Comparison of ENCODE assay signal across 24 mouse cellular contexts in the genomic region with DNA sequence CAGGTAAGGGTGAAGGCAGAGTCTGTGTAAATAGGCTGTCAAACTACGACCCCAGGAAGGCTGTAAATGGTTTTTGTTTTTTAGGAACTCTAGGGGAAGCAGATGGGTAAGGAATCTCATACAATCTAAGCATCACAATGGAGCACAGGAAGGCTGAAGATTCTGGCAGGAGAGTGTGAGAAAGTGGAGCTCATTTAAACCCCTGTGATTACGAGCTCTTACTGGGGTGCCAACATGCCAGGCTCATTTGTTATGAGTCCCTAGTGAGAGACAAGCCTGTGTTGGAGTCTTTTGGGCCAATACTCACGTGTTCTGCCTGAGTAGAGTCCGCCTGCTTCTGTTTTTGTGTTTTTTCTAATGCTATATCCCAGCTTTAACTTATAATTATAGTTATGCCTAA.
DNase-seq lines count a peak whose midpoint lies in the region; ATAC-seq and TF ChIP-seq lines count a peak whose summit lies in the region.
"Had no signal": no experiment of that assay in that cellular context is flagged by ENCODE, and none has a peak within 500 bp of the region (broad histone marks: within the 10 kb centered on the region; RNA-seq: fewer than 3 reads in every experiment).

No protein-coding gene starts in this region.

- H3K4me2 ChIP-seq in forebrain, embryonic 15.5 days (replicated peaks) = no peak overlapping the region
- no peak overlapping the region for H3K4me2 ChIP-seq in forebrain, postnatal 0 days (ENCODE audit: low read depth)
- H3K4me2 ChIP-seq in hindbrain, postnatal 0 days (ENCODE audit: low read depth, low read length) = no peak overlapping the region
- H3K4me2 ChIP-seq: heart, embryonic 15.5 days; intestine, embryonic 15.5 days; lung, embryonic 14.5 days; neural tube, embryonic 12.5 days had no signal

- TF ChIP-seq CTCF in forebrain, postnatal 0 days (IDR thresholded peaks at IDR 0.05; ENCODE audit: low read depth) = no peak
- no peak for TF ChIP-seq CTCF in hindbrain, postnatal 0 days (IDR thresholded peaks at IDR 0.05; ENCODE audit: low read depth)

- DNase-seq in forebrain, embryonic 10.5 days (ENCODE audit: extremely low spot score, low spot score) = no peak
- DNase-seq in R1 (ENCODE audit: low read depth, low spot score) = peak; percentile 4
- no peak for DNase-seq in forebrain, postnatal 0 days
- DNase-seq in hindbrain, postnatal 0 days (ENCODE audit: low spot score) = no peak
- DNase-seq in gastrocnemius, postnatal 10 days = no peak
- no peak for DNase-seq in adrenal gland, postnatal 25 days
- DNase-seq: adrenal gland, postnatal 36 days; cerebellum, adult 11 months; cerebellum, adult 9-11 months; gastrocnemius, postnatal 25 days; heart, postnatal 36 days; kidney, adult 9 months; kidney, postnatal 4 days; thymus, adult 2 months had no signal

- H3K27ac ChIP-seq in forebrain, embryonic 15.5 days (replicated peaks) = peak overlapping the region; percentile 9; the same call in 1 of the 2 replicates
- no peak overlapping the region for H3K27ac ChIP-seq in forebrain, embryonic 10.5 days
- H3K27ac ChIP-seq in forebrain, postnatal 0 days (ENCODE audit: low read depth, low read length) = no peak overlapping the region
- H3K27ac ChIP-seq in hindbrain, postnatal 0 days = peak overlapping the region; percentile 36; the same call in 1 of the 2 replicates
- H3K27ac ChIP-seq: heart, embryonic 15.5 days; intestine, embryonic 15.5 days; liver, embryonic 14.5 days; neural tube, embryonic 12.5 days; stomach, postnatal 0 days had no signal

- WGBS in forebrain, embryonic 15.5 days = 45% methylated on average over 4 of the region's 4 CpGs
- WGBS in forebrain, embryonic 10.5 days = 75% methylated on average over 4 of the region's 4 CpGs
- 42% methylated on average over 4 of the region's 4 CpGs for WGBS in forebrain, postnatal 0 days
- 39% methylated on average over 4 of the region's 4 CpGs for WGBS in hindbrain, postnatal 0 days

- H3K36me3 ChIP-seq in forebrain, embryonic 15.5 days = no peaks in the 10 kb centered on the region
- H3K36me3 ChIP-seq in forebrain, embryonic 10.5 days (replicated peaks) = no peaks in the 10 kb centered on the region
- no peaks in the 10 kb centered on the region for H3K36me3 ChIP-seq in forebrain, postnatal 0 days (ENCODE audit: insufficient read depth)
- no peaks in the 10 kb centered on the region for H3K36me3 ChIP-seq in hindbrain, postnatal 0 days (ENCODE audit: insufficient read depth, low read length)
- H3K36me3 ChIP-seq: heart, embryonic 15.5 days; intestine, embryonic 15.5 days; neural tube, embryonic 12.5 days had no signal

- H3K4me3 ChIP-seq in forebrain, embryonic 15.5 days = no peak overlapping the region
- no peak overlapping the region for H3K4me3 ChIP-seq in forebrain, embryonic 10.5 days
- no peak overlapping the region for H3K4me3 ChIP-seq in forebrain, postnatal 0 days (ENCODE audit: low read depth, low read length)
- no peak overlapping the region for H3K4me3 ChIP-seq in hindbrain, postnatal 0 days (ENCODE audit: low read length)
- H3K4me3 ChIP-seq: heart, embryonic 15.5 days; intestine, embryonic 15.5 days; megakaryocyte, embryonic 14.5 days; neural tube, embryonic 12.5 days had no signal

- H3K9ac ChIP-seq in forebrain, embryonic 15.5 days (replicated peaks) = no peak overlapping the region
- no peak overlapping the region for H3K9ac ChIP-seq in forebrain, postnatal 0 days
- no peak overlapping the region for H3K9ac ChIP-seq in hindbrain, postnatal 0 days (replicated peaks; ENCODE audit: low read length)
- H3K9ac ChIP-seq: heart, embryonic 15.5 days; intestine, embryonic 15.5 days; liver, embryonic 14.5 days; lung, embryonic 14.5 days; neural tube, embryonic 12.5 days had no signal

- H3K27me3 ChIP-seq in forebrain, embryonic 15.5 days = no peaks in the 10 kb centered on the region
- no peaks in the 10 kb centered on the region for H3K27me3 ChIP-seq in forebrain, embryonic 10.5 days (ENCODE audit: poor library complexity, severe bottlenecking)
- H3K27me3 ChIP-seq in forebrain, postnatal 0 days (ENCODE audit: insufficient read depth, low read length) = no peaks in the 10 kb centered on the region
- no peaks in the 10 kb centered on the region for H3K27me3 ChIP-seq in hindbrain, postnatal 0 days (ENCODE audit: insufficient read depth, low read length)
- H3K27me3 ChIP-seq: heart, embryonic 15.5 days; intestine, embryonic 15.5 days; megakaryocyte, embryonic 14.5 days; neural tube, embryonic 12.5 days had no signal

- no peaks in the 10 kb centered on the region for H3K9me3 ChIP-seq in forebrain, embryonic 15.5 days
- H3K9me3 ChIP-seq in forebrain, embryonic 10.5 days = no peaks in the 10 kb centered on the region
- no peaks in the 10 kb centered on the region for H3K9me3 ChIP-seq in forebrain, postnatal 0 days (ENCODE audit: low read length)
- H3K9me3 ChIP-seq in hindbrain, postnatal 0 days (ENCODE audit: low read length) = no peaks in the 10 kb centered on the region
- H3K9me3 ChIP-seq: heart, embryonic 15.5 days; intestine, embryonic 15.5 days; neural tube, embryonic 12.5 days had no signal

- peak; percentile 17; the same call in 1 of the 2 replicates for ATAC-seq in forebrain, embryonic 15.5 days (replicated peaks)
- peak; percentile 32 for ATAC-seq in forebrain, postnatal 0 days
- no peak for ATAC-seq in hindbrain, postnatal 0 days
- no peak for ATAC-seq in megakaryocyte progenitor cell, adult 5-6 weeks (replicated peaks; ENCODE audit: poor library complexity)
- ATAC-seq: CD4-positive, CD25-positive, alpha-beta regulatory T cell, adult 4 months; intestine, embryonic 15.5 days had no signal

- peaks cover 12% of the 10 kb centered on the region for H3K4me1 ChIP-seq in forebrain, embryonic 15.5 days
- H3K4me1 ChIP-seq in forebrain, embryonic 10.5 days = peaks cover 21% of the 10 kb centered on the region
- 0 out of 2 replicates have a peak, but pooled peaks cover 3% of the 10 kb centered on the region for H3K4me1 ChIP-seq in forebrain, postnatal 0 days (ENCODE audit: insufficient read depth)
- H3K4me1 ChIP-seq in hindbrain, postnatal 0 days (ENCODE audit: insufficient read depth, low read length) = peaks cover 5% of the 10 kb centered on the region
- H3K4me1 ChIP-seq: heart, embryonic 15.5 days; intestine, embryonic 15.5 days; megakaryocyte, embryonic 14.5 days; neural tube, embryonic 12.5 days had no signal

Comparison
In these comparisons a context has a peak if more than half of its experiments do, and no peak if none do; other contexts are left out.
1. H3K27ac ChIP-seq: peak in forebrain, embryonic 15.5 days (single experiment) and hindbrain, postnatal 0 days (single experiment); none in forebrain, embryonic 10.5 days (single experiment) and forebrain, postnatal 0 days (single experiment).
2. ATAC-seq: peak in forebrain, embryonic 15.5 days (single experiment) and forebrain, postnatal 0 days (single experiment); none in hindbrain, postnatal 0 days (single experiment) and megakaryocyte progenitor cell, adult 5-6 weeks (single experiment).